Mouse (Mus musculus) intestine, embryonic 16.5 days (tissue): ENCODE results near the gene Gatd1. TPM values are rescaled to one million over a fixed set of nuclear protein-coding genes. Genes with fewer than 3 reads are reported as not detected.
"Not testable (repeated sequence)": the region's sequence is repeated elsewhere in the genome, so short reads cannot be mapped to it uniquely, and the experiment has no call there.

Experiments
- ATAC-seq: fragments of 200-750 bp; cut with Nextera tagmentation; 2 replicates; pipeline ENCODE4 v1.8.0; 2017; ENCODE audit warnings: moderate TSS enrichment, moderate library complexity
- H3K27ac ChIP-seq: fragments of 300-500 bp; sonication (generic); 2 replicates; pipeline ENCODE4 v1.5.1; 2014; ENCODE audit warnings: mild to moderate bottlenecking, low read length
- H3K27me3 ChIP-seq: fragments of 300-500 bp; sonication (generic); replicated peaks from 2 replicates; pipeline ENCODE4 v1.6.1; 2014; ENCODE audit warnings: low read length, control low read depth, mixed read lengths; ENCODE audit not compliant: control insufficient read depth, insufficient read depth
- H3K36me3 ChIP-seq: fragments of 300-500 bp; sonication (generic); 2 replicates; pipeline ENCODE4 v1.6.1; 2014; ENCODE audit warnings: low read length, control low read depth; ENCODE audit not compliant: control insufficient read depth, insufficient read depth
- H3K4me1 ChIP-seq: fragments of 300-500 bp; sonication (generic); 2 replicates; pipeline ENCODE4 v1.6.1; 2014; ENCODE audit warnings: low read length, control low read depth, mixed read lengths; ENCODE audit not compliant: control insufficient read depth, insufficient read depth
- H3K4me2 ChIP-seq: fragments of 300-500 bp; sonication (generic); 2 replicates; pipeline ENCODE4 v1.6.1; 2014; ENCODE audit warnings: low read depth, low read length, control low read depth
- H3K4me3 ChIP-seq: fragments of 300-500 bp; sonication (generic); 2 replicates; pipeline ENCODE4 v1.5.1; 2014; ENCODE audit warnings: mild to moderate bottlenecking, low read length
- H3K9ac ChIP-seq: fragments of 300-500 bp; sonication (generic); 2 replicates; pipeline ENCODE4 v1.6.1; 2014; ENCODE audit warnings: low read depth, low read length
- H3K9me3 ChIP-seq: fragments of 300-500 bp; sonication (generic); 2 replicates; pipeline ENCODE4 v1.6.1; 2016; ENCODE audit warnings: low read length, control low read depth; ENCODE audit not compliant: control insufficient read depth
- WGBS: fragments of 180-500 bp; shearing (Covaris S2); extraction: QIAGEN DNeasy Blood & Tissue Kit; methylation state at CpG from one replicate; pipeline ENCODE4 v1.1.7; 2014; 5-methylcytosine and 5-hydroxymethylcytosine counted together
- polyA plus RNA-seq: library from polyadenylated mRNA; unstranded; fragments of >200 nt; fragmentation: Nextera tagmentation; extraction: Ambion mirVana; gene quantifications from 2 replicates; pipeline ENCODE4 v1.2.1, GENCODE M21; 2015

Gene Gatd1
- polyA plus RNA-seq, 1 experiment from 2014 or later = 47.5 TPM

DNA sequence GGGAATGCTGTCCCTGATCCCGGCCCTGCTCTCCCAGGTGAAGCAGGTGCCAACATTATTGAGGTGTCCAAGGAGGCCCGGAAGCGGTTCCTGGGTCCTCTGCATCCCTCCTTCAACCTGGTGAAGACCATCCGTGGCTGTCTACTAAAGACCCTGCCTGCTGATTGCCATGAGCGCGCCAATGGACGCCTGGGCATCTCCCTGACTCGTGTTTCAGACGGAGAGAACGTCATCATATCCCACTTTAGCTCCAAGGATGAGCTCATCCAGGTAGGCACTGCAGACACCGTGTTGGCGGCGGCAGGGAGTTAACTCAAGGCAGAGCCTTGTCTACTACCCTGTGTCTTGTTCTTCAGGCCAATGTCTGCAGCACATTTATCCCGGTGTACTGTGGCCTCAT lies 43.3 kb upstream of the Gatd1 start:
- Histone ChIP-seq H3K9ac (no peak overlapping the region), H3K4me3 (no peak overlapping the region), H3K9me3 (no peaks in the 10 kb centered on the region), H3K4me2 (no peak overlapping the region), H3K4me1 (peaks cover 33% of the 10 kb centered on the region), H3K27me3 (peaks cover 5% of the 10 kb centered on the region), H3K27ac (no peak overlapping the region), H3K36me3 (peaks cover 4% of the 10 kb centered on the region; the same call in 1 of the 2 replicates)
- 95% methylated on average over 14 of the region's 14 CpGs for WGBS
- ATAC-seq = no peak

DNA sequence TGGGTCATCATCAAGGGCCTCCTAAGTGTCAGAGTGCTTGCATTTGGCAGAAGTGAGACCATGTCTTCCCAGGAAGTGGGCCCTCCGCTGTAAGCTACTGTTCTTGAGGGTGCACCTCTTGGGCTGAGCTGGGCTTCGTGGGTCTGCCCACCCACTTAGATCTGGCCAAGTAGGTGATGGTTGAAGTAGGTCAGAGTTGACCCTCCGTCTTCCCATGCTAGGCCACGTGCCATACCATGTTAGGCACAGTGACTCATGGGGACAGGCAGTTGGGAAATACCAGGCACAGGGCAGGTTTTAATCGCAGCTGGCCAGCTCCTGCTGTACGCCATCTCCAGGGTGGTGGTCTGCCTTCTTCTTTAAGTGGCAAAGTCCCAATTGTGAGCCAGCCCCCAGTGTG lies 42.8 kb upstream of the Gatd1 start:
- Histone ChIP-seq H3K4me1 (peaks cover 29% of the 10 kb centered on the region), H3K4me3 (no peak overlapping the region), H3K4me2 (no peak overlapping the region), H3K27me3 (peaks cover 5% of the 10 kb centered on the region), H3K9ac (no peak overlapping the region), H3K36me3 (peaks cover 4% of the 10 kb centered on the region; the same call in 1 of the 2 replicates), H3K27ac (no peak overlapping the region), H3K9me3 (no peaks in the 10 kb centered on the region)
- ATAC-seq = no peak
- WGBS = 87% methylated on average over 6 of the region's 6 CpGs

DNA sequence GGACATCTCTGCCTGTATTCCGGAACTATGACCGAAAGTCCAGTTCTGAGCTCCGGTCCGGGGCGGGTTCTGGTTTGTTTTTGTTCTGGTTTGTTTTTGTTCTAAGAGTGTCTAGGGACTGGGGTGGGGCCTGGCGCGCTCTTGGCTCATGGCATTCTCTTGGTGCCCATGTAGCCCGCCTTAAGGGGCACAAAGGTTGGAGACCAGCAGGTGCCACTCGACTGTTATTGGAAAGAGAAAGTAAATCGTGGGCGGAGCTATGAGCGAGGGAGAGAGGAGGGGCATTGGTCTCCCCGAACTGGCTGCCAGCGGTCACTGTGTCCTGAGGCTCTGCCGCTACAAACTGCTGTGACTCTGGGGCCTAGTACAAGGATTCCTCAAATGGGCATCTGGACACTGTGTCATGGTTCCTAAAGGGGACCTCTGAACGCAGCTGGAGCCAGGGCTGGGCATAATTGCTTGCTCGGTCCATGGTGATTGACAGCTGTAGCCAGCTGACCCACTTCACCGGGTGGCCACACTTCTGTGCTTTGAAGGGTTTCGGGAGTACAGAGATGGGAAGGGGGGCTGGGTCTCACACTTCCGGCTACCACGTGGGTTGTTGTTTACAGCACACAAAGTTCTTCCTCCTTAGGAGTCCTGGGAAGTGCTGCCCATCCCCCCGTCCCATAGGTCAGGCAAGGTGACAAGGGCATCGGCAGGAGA lies 41.8 kb upstream of the Gatd1 start:
- Histone ChIP-seq H3K4me1 (peaks cover 20% of the 10 kb centered on the region), H3K27me3 (0 out of 2 replicates have a peak, but pooled peaks cover 2% of the 10 kb centered on the region), H3K4me2 (peak overlapping the region; percentile 82), H3K9me3 (no peaks in the 10 kb centered on the region), H3K4me3 (peak overlapping the region; percentile 73), H3K36me3 (peaks cover 11% of the 10 kb centered on the region), H3K27ac (peak overlapping the region; percentile 88), H3K9ac (peak overlapping the region; percentile 80)
- 3% methylated on average over 23 of the region's 23 CpGs for WGBS
- peak; percentile 43 for ATAC-seq

DNA sequence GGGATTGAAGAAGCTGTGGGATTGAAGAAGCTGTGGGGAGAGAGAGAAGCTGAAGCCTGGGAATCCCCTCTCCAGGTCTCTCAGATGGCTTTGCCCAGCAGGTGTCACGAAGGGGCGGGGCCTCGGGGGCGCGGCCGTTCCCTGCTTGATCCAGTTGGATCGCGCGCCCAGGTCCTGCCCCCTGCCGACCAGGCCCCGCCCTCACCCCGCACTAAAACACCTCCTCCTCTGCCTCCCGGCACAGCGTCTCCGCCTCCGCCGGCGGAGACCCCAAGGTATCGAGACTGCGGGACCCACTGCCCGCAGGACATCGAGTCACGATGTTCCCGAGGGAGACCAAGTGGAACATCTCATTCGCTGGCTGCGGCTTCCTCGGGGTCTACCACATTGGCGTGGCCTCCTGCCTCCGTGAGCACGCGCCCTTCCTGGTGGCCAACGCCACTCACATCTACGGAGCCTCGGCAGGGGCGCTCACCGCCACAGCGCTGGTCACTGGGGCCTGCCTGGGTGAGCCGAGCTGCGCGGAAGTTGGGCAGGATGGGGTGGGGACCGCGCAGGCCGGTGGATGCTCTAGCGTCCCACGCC lies 41.1 kb upstream of the Gatd1 start, which contains the start of gene Pnpla2:
TSS of gene Pnpla2 (plus strand) at position 232 of the 585 bp plus-strand sequence.
- H3K27ac ChIP-seq = peak within 1 kb of the TSS; percentile 88
- H3K4me1 ChIP-seq = peaks cover 15% of the 10 kb centered on the region
- ATAC-seq = peak; percentile 87
- H3K4me3 ChIP-seq = peak within 1 kb of the TSS; percentile 73
- peaks cover 11% of the 10 kb centered on the region for H3K36me3 ChIP-seq
- H3K4me2 ChIP-seq = peak within 1 kb of the TSS; percentile 82
- H3K9me3 ChIP-seq = no peaks in the 10 kb centered on the region
- H3K27me3 ChIP-seq = no peaks in the 10 kb centered on the region
- under 1% methylated on average over 45 of the region's 45 CpGs for WGBS
- peak within 1 kb of the TSS; percentile 80 for H3K9ac ChIP-seq

DNA sequence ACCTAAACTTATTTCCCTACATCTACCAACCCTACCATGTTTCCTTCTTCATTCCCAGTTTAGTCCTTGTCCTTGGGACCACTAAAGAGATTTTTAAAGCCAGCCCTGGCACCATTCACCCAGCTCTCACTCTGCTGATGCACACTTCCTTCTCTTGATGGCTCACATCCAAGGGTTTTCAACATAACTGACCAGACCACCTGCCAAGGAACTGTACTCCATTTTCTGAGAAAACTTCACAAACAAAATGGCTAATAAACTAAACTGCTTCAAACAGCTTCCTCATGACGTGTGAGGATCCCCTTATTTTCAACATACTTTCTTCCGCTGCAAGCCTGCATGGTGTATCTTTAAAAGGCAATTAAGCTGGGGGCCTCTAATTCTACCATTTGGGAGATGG lies 39.7 kb upstream of the Gatd1 start:
- Histone ChIP-seq H3K36me3 (peaks cover 14% of the 10 kb centered on the region; the same call in 1 of the 2 replicates), H3K9me3 (no peaks in the 10 kb centered on the region), H3K9ac (no peak overlapping the region), H3K27ac (no peak overlapping the region), H3K4me3 (no peak overlapping the region), H3K4me2 (no peak overlapping the region), H3K4me1 (peaks cover 22% of the 10 kb centered on the region), H3K27me3 (no peaks in the 10 kb centered on the region)
- WGBS = 76% methylated on average over 2 of the region's 2 CpGs
- no peak for ATAC-seq

DNA sequence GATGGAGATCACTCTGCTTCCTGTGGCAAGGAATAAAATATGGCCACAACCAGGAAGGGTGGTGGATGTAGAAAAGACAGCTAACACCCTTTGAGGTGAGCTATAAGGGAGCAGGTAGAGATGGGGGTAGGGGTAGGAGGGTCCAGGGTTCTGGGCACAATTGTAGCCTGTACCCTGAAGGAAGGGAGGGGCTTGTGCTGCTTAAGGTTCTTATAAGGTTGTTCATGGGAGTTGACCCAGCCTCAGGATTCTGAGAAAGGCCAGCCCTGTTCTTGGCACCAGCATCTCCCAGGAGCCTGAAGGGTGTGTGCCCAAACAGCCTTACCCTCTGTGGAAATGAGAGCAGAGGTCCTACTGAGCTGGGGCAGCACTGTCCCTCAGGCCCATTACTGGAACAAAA lies 38.0 kb upstream of the Gatd1 start:
- Histone ChIP-seq H3K27me3 (no peaks in the 10 kb centered on the region), H3K4me1 (peaks cover 21% of the 10 kb centered on the region), H3K4me3 (no peak overlapping the region), H3K9me3 (no peaks in the 10 kb centered on the region), H3K4me2 (no peak overlapping the region), H3K36me3 (peaks cover 14% of the 10 kb centered on the region; the same call in 1 of the 2 replicates), H3K9ac (no peak overlapping the region), H3K27ac (no peak overlapping the region)
- ATAC-seq = no peak

DNA sequence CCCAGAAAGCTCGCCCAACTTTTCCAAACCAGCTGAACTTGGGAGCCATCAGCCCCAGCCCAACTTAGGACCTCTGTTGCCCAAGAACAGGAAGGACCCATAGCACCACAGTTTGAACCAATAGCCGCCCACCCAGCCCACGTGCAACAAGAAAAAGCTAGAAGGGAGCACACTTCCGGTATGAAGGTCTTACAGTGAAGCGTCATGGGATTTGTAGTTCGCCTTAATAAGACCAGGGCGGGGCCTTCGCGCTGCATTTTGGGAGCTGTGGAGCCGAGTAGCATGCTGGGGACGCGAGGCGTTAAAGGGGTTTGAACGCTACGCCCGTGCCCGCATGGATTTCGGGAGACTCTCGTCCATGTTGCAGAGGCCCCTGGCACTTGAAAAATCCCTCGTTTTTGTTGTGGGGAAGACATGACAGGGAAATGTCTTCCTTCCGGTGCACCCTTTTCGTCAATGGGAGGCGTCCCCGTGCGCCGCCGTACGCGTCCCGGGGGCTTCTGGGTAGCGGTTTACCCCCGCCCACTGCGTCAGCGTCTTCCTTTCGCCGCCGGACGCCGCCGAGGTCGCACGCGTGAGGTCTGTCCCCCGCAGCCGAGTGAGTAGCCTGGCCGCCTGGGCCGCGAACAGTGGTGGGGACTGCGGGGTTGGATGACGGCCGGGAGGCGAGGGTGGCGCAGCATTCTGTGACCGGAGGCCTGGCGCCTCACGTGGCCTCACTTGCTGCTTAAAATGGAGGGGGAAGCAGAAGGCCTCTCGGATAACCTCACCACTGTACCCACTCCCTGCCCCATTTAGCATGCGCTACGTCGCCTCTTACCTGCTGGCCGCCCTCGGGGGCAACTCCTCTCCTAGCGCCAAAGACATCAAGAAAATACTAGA lies 33.4 kb upstream of the Gatd1 start, which contains the start of gene Rplp2:
TSS of gene Rplp2 (plus strand) at position 261 of the 882 bp plus-strand sequence.
- no peaks in the 10 kb centered on the region for H3K9me3 ChIP-seq
- peaks cover 14% of the 10 kb centered on the region; the same call in 1 of the 2 replicates for H3K36me3 ChIP-seq
- peak; percentile 90 for ATAC-seq
- H3K27me3 ChIP-seq = no peaks in the 10 kb centered on the region
- H3K4me3 ChIP-seq = peak within 1 kb of the TSS; percentile 77
- H3K4me2 ChIP-seq = peak within 1 kb of the TSS; percentile 63
- H3K27ac ChIP-seq = peak within 1 kb of the TSS; percentile 88
- under 1% methylated on average over 63 of the region's 63 CpGs for WGBS
- peak within 1 kb of the TSS; percentile 91 for H3K9ac ChIP-seq
- peaks cover 32% of the 10 kb centered on the region for H3K4me1 ChIP-seq

DNA sequence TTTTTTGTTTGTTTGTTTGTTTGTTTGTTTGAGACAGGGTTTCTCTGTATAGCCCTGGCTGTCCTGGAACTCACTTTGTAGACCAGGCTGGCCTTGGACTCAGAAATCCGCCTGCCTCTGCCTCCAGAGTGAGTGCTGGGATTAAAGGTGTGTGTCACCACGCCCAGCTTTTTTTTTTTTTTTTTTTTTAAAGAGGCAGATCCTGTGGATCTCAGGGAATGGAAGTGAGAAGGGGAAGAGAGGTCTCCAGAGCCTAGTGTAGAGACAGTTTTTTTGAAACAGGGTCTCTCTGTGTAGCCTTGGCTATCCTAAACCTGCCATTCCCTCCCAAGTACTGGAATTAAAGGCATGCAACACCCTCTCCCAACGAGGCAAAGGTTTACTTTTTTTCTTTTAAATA lies 32.4 kb upstream of the Gatd1 start:
- Histone ChIP-seq H3K36me3 (peaks cover 10% of the 10 kb centered on the region; the same call in 1 of the 2 replicates), H3K4me1 (peaks cover 34% of the 10 kb centered on the region), H3K4me3 (peak overlapping the region; percentile 77; the same call in 1 of the 2 replicates), H3K4me2 (peak overlapping the region; percentile 52; the same call in 1 of the 2 replicates)
- not testable (repeated sequence) for H3K9me3 ChIP-seq, H3K9ac ChIP-seq, H3K27ac ChIP-seq, H3K27me3 ChIP-seq, ATAC-seq
- 67% methylated on average over 3 of the region's 3 CpGs for whole genome bisulfite sequencing

DNA sequence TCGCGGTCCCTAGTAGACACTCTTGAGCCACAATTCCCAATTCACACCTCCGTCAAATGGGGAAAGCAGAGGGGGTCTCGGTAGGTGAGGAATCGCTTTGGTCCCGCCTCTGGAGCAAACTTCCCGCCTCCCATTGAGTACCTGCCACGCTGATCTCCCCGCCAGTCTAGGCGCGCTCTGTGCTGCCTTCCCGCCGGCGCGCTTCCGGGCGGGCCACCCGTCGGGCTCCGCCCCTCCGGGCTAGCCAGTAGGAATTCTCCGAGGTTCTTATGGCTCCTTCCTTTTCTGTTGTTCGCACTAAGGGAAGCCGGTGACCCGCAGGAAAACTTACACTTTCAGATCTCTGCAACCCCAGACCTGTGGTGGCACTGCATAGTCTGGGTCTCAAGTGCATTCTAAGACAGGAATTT lies 29.9 kb upstream of the Gatd1 start, which contains the start of gene Pidd1:
TSS of gene Pidd1 (minus strand) at position 198 of the 410 bp plus-strand sequence.
- H3K27ac ChIP-seq = peak within 1 kb of the TSS; percentile 81
- no peaks in the 10 kb centered on the region for H3K27me3 ChIP-seq
- H3K9ac ChIP-seq = peak within 1 kb of the TSS; percentile 71
- peak within 1 kb of the TSS; percentile 64 for H3K4me3 ChIP-seq
- H3K9me3 ChIP-seq = no peaks in the 10 kb centered on the region
- ATAC-seq = peak; percentile 70
- peak within 1 kb of the TSS; percentile 97 for H3K4me2 ChIP-seq
- 0% methylated on average over 25 of the region's 25 CpGs for WGBS
- H3K36me3 ChIP-seq = 0 out of 2 replicates have a peak, but pooled peaks cover 2% of the 10 kb centered on the region
- H3K4me1 ChIP-seq = peaks cover 28% of the 10 kb centered on the region
